Mouse (Mus musculus): ENCODE measurements around the gene Casq2. TPM values are rescaled to one million over a fixed set of nuclear protein-coding genes. Genes with fewer than 3 reads are reported as not detected.

Gene Casq2
- total RNA-seq, 1 experiment, result 0.54 TPM

GRCm38 (mm10) chr3:102063273-102064120 lies 22.7 kb upstream of the Casq2 start:
- H3K9me3 ChIP-seq (ENCODE audit: control insufficient read depth, insufficient read depth, low read depth, low read length), result no peaks in the 10 kb centered on the region
- TF ChIP-seq HCFC1 (IDR thresholded peaks at IDR 0.05; ENCODE audit: borderline replicate concordance, insufficient read depth, low read length), result no peak
- no peak for TF ChIP-seq ZNF384 (IDR thresholded peaks at IDR 0.05; ENCODE audit: low read depth, low read length)
- TF ChIP-seq ZC3H11A (IDR thresholded peaks at IDR 0.05; ENCODE audit: borderline replicate concordance, low read depth, low read length), result no peak
- no peak for TF ChIP-seq MAFK (IDR thresholded peaks at IDR 0.05; ENCODE audit: insufficient read depth, low read depth, low read length)
- TF ChIP-seq CHD2 (IDR thresholded peaks at IDR 0.05; ENCODE audit: low read depth, low read length), result no peak
- in situ Hi-C loops (cut with MboI; ENCODE audit: low sequenced_read_pairs in 2 of 2, unreplicated experiment in 2 of 2), result no loop called here
- H3K27ac ChIP-seq (ENCODE audit: insufficient read depth, low read depth, low read length, poor library complexity, severe bottlenecking), result no peak overlapping the region
- peaks cover 0 to 6% of the 10 kb centered on the region in 2 experiments; a peak in 1 of 4 replicates for H3K4me1 ChIP-seq (ENCODE audit: control insufficient read depth in 2 of 2, insufficient read depth in 2 of 2, low read length in 2 of 2, poor library complexity in 1 of 2)
- H3K4me3 ChIP-seq (ENCODE audit: insufficient read depth in 1 of 2, low read depth in 1 of 2, low read length in 2 of 2, poor library complexity in 1 of 2, severe bottlenecking in 1 of 2), result no peak overlapping the region
- no peak for DNase-seq (ENCODE audit: low read depth, low spot score)
- H3K36me3 ChIP-seq (ENCODE audit: control insufficient read depth, insufficient read depth, low read length, poor library complexity, severe bottlenecking), result no peaks in the 10 kb centered on the region
- no peak overlapping the region for H3K9ac ChIP-seq (ENCODE audit: insufficient read depth, low read depth, low read length, poor library complexity, severe bottlenecking)

GRCm38 (mm10) chr3:102064566-102064965 lies 21.6 kb upstream of the Casq2 start:
- DNase-seq (ENCODE audit: low read depth, low spot score), result no peak
- TF ChIP-seq CHD2 (IDR thresholded peaks at IDR 0.05; ENCODE audit: low read depth, low read length) (no peak), ZNF384 (IDR thresholded peaks at IDR 0.05; ENCODE audit: low read depth, low read length) (no peak), MAFK (IDR thresholded peaks at IDR 0.05; ENCODE audit: insufficient read depth, low read depth, low read length) (no peak), ZC3H11A (IDR thresholded peaks at IDR 0.05; ENCODE audit: borderline replicate concordance, low read depth, low read length) (no peak), HCFC1 (IDR thresholded peaks at IDR 0.05; ENCODE audit: borderline replicate concordance, insufficient read depth, low read length) (no peak)
- peaks cover 0 to 6% of the 10 kb centered on the region in 2 experiments; a peak in 1 of 4 replicates for H3K4me1 ChIP-seq (ENCODE audit: control insufficient read depth in 2 of 2, insufficient read depth in 2 of 2, low read length in 2 of 2, poor library complexity in 1 of 2)
- H3K9ac ChIP-seq (ENCODE audit: insufficient read depth, low read depth, low read length, poor library complexity, severe bottlenecking), result no peak overlapping the region
- no peaks in the 10 kb centered on the region for H3K36me3 ChIP-seq (ENCODE audit: control insufficient read depth, insufficient read depth, low read length, poor library complexity, severe bottlenecking)
- in situ Hi-C loops (cut with MboI; ENCODE audit: low sequenced_read_pairs in 2 of 2, unreplicated experiment in 2 of 2), result no loop called here
- H3K27ac ChIP-seq (ENCODE audit: insufficient read depth, low read depth, low read length, poor library complexity, severe bottlenecking), result no peak overlapping the region
- H3K9me3 ChIP-seq (ENCODE audit: control insufficient read depth, insufficient read depth, low read depth, low read length), result no peaks in the 10 kb centered on the region
- H3K4me3 ChIP-seq (ENCODE audit: insufficient read depth in 1 of 2, low read depth in 1 of 2, low read length in 2 of 2, poor library complexity in 1 of 2, severe bottlenecking in 1 of 2), result no peak overlapping the region

- H3K4me3 ChIP-seq (ENCODE audit: insufficient read depth in 1 of 2, low read depth in 1 of 2, low read length in 2 of 2, poor library complexity in 1 of 2, severe bottlenecking in 1 of 2), result no peak overlapping the region
- peaks cover 0 to 6% of the 10 kb centered on the region in 2 experiments; a peak in 1 of 4 replicates for H3K4me1 ChIP-seq (ENCODE audit: control insufficient read depth in 2 of 2, insufficient read depth in 2 of 2, low read length in 2 of 2, poor library complexity in 1 of 2)
- in situ Hi-C loops (cut with MboI; ENCODE audit: low sequenced_read_pairs in 2 of 2, unreplicated experiment in 2 of 2), result no loop called here
- H3K27ac ChIP-seq (ENCODE audit: insufficient read depth, low read depth, low read length, poor library complexity, severe bottlenecking), result no peak overlapping the region
- no peak for DNase-seq (ENCODE audit: low read depth, low spot score)
- TF ChIP-seq ZNF384 (IDR thresholded peaks at IDR 0.05; ENCODE audit: low read depth, low read length) (peak; percentile 18; the same call in 1 of the 2 replicates), MAFK (IDR thresholded peaks at IDR 0.05; ENCODE audit: insufficient read depth, low read depth, low read length) (no peak; the same call in 1 of the 2 replicates)
- H3K9ac ChIP-seq (ENCODE audit: insufficient read depth, low read depth, low read length, poor library complexity, severe bottlenecking), result no peak overlapping the region
- H3K36me3 ChIP-seq (ENCODE audit: control insufficient read depth, insufficient read depth, low read length, poor library complexity, severe bottlenecking), result no peaks in the 10 kb centered on the region
- no peaks in the 10 kb centered on the region for H3K9me3 ChIP-seq (ENCODE audit: control insufficient read depth, insufficient read depth, low read depth, low read length)
These were observed 18.9 kb upstream of the Casq2 start for GRCm38 (mm10) chr3:102067306-102067705.

GRCm38 (mm10) chr3:102067861-102068260 lies 18.4 kb upstream of the Casq2 start:
- no peaks in the 10 kb centered on the region for H3K9me3 ChIP-seq (ENCODE audit: control insufficient read depth, insufficient read depth, low read depth, low read length)
- H3K27ac ChIP-seq (ENCODE audit: insufficient read depth, low read depth, low read length, poor library complexity, severe bottlenecking), result no peak overlapping the region
- in situ Hi-C loops (cut with MboI; ENCODE audit: low sequenced_read_pairs in 2 of 2, unreplicated experiment in 2 of 2), result no loop called here
- DNase-seq (ENCODE audit: low read depth, low spot score), result no peak
- H3K4me1 ChIP-seq (ENCODE audit: control insufficient read depth in 2 of 2, insufficient read depth in 2 of 2, low read length in 2 of 2, poor library complexity in 1 of 2), result peaks cover 0 to 2% of the 10 kb centered on the region in 2 experiments; a peak in 1 of 4 replicates
- no peak overlapping the region for H3K4me3 ChIP-seq (ENCODE audit: insufficient read depth in 1 of 2, low read depth in 1 of 2, low read length in 2 of 2, poor library complexity in 1 of 2, severe bottlenecking in 1 of 2)
- H3K9ac ChIP-seq (ENCODE audit: insufficient read depth, low read depth, low read length, poor library complexity, severe bottlenecking), result no peak overlapping the region
- TF ChIP-seq ZC3H11A (IDR thresholded peaks at IDR 0.05; ENCODE audit: borderline replicate concordance, low read depth, low read length) (no peak), MAFK (IDR thresholded peaks at IDR 0.05; ENCODE audit: insufficient read depth, low read depth, low read length) (no peak), HCFC1 (IDR thresholded peaks at IDR 0.05; ENCODE audit: borderline replicate concordance, insufficient read depth, low read length) (no peak), ZNF384 (IDR thresholded peaks at IDR 0.05; ENCODE audit: low read depth, low read length) (no peak), CHD2 (IDR thresholded peaks at IDR 0.05; ENCODE audit: low read depth, low read length) (no peak)
- no peaks in the 10 kb centered on the region for H3K36me3 ChIP-seq (ENCODE audit: control insufficient read depth, insufficient read depth, low read length, poor library complexity, severe bottlenecking)
